Mouse (Mus musculus) bone marrow macrophage, adult 2 months (primary cell): Measurements from ENCODE around the gene Wars.

ENCODE experiments used
- CTCF ChIP-seq: IDR thresholded peaks from 2 replicates; pipeline ENCODE4 v1.5.1; 2012; ENCODE audit warnings: low read depth, mild to moderate bottlenecking, low read length, moderate library complexity
- POLR2A ChIP-seq: IDR thresholded peaks from 2 replicates; pipeline ENCODE4 v1.6.1; 2012; ENCODE audit warnings: mild to moderate bottlenecking, low read depth, low read length, borderline replicate concordance

DNA sequence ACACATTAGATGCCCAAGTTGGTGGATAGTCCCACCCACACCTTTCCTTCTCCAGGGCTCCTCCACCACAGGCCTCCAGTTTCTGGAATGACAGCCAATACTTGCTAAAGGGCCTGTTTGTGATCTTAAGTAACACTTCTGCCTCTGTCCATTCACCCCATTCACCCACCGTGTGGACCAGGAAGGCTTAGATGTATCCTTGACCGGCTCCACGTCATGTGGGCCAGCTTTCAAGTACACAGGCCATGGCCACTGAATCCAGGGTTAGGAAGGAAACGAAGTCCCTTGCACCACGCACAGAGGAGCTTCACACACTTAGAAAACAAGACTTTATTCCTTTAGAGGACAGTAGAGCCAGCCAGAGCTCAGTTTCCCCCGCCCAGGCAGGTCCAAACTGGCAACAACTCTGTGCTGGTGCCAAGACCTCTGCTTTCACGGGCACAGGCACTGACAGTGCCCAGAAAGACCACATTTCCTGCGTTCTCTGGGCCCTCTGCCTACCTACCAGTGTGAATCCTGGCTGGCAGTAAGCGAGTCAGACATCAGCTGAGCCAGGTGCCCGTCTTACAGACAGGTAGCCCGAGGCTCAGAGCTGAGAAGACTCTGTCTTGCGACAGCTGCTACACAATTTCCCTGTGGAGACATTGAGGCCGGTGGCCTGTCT lies 68.3 kb downstream of the Wars start:
- TF ChIP-seq CTCF (no peak), POLR2A (no peak)
